Mouse (Mus musculus) thymus, adult 2 months (tissue): Measurements from ENCODE around the gene Ntrk1.

ENCODE experiments used
- CTCF ChIP-seq: fragments of 200-500 bp; IDR thresholded peaks from 2 replicates; pipeline ENCODE4 v1.5.1; 2012; ENCODE audit warnings: mild to moderate bottlenecking, control low read depth, low read length, moderate library complexity, borderline replicate concordance; ENCODE audit not compliant: control insufficient read depth, poor library complexity, insufficient read depth; ENCODE audit errors: extremely low read depth
- POLR2A ChIP-seq: fragments of 200-500 bp; IDR thresholded peaks from 2 replicates; pipeline ENCODE4 v1.6.1; 2012; ENCODE audit warnings: mild to moderate bottlenecking, low read length, control low read depth, moderate library complexity; ENCODE audit not compliant: control insufficient read depth, poor library complexity, insufficient read depth; ENCODE audit errors: extremely low read depth

DNA sequence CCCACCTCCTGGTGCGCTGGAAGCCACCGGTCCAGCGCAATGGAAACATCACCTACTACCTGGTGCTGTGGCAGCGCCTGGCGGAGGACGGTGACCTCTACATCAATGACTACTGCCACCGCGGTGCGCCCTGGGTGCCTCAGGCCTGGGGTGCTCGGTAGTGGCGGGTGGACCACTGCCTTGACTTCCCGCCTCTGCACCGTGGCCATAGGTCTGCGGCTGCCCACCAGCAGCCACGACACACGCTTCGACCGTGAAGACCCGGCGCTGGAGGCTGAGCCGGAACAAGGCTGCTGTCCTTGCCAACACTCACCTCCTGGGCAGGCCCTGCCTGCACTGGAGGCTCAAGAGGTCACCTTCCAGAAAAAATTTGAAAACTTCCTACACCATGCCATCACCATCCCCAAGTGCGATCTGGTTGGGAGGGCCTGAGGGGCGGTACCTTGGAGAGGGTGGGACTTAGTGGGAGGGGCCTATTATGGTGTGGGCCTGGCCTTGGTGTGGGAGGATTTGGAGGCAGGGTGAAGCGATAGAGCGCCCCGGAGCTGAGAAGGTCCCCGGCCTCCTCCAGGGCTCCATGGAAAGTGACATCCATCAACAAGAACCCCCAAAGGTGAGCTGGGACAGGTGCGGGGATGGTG, 14.5 kb upstream of the Ntrk1 start:
- no peak for TF ChIP-seq CTCF
- no peak for TF ChIP-seq POLR2A
